Mouse (Mus musculus) adrenal gland, adult 18-20 months (tissue): Measurements from ENCODE around the gene Elf3. TPM values are rescaled to one million over a fixed set of nuclear protein-coding genes. Genes with fewer than 3 reads are reported as not detected.
"Not testable (repeated sequence)": the region's sequence is repeated elsewhere in the genome, so short reads cannot be mapped to it uniquely, and the experiment has no call there.

ENCODE experiments used
- DNase-seq, 2 experiments: peaks; one replicate each; pipeline ENCODE4 v3.0.0; 2021 to 2022; ENCODE audit warnings: low spot score in 2 of 2
- total RNA-seq, 2 experiments: library from RNA; stranded (reverse); gene quantifications; 1 replicate in 1 of 2; 2 replicates in 1 of 2; pipeline ENCODE4 v1.2.3; 2021

The Elf3 gene
- total RNA-seq, 2 experiments from 2014 or later = 0.19 TPM; not detected in 1

GRCm38 (mm10) chr1:135240206-135240605, 18.2 kb downstream of the Elf3 start:
- DNase-seq = not testable (repeated sequence)

GRCm38 (mm10) chr1:135237131-135237851, 21.1 kb downstream of the Elf3 start:
- no peak for DNase-seq

GRCm38 (mm10) chr1:135234771-135235170, 23.6 kb downstream of the Elf3 start:
- DNase-seq = no peak

GRCm38 (mm10) chr1:135233961-135234360, 24.4 kb downstream of the Elf3 start:
- no peak for DNase-seq

GRCm38 (mm10) chr1:135231878-135232277, 26.5 kb downstream of the Elf3 start:
- not testable (repeated sequence) for DNase-seq

- DNase-seq = no peak
Observed at GRCm38 (mm10) chr1:135227339-135227950, 30.9 kb downstream of the Elf3 start.

GRCm38 (mm10) chr1:135224981-135225604, 33.3 kb downstream of the Elf3 start:
- DNase-seq = no peak

GRCm38 (mm10) chr1:135224147-135224546, 34.2 kb downstream of the Elf3 start:
- no peak for DNase-seq

GRCm38 (mm10) chr1:135217607-135218233, 40.6 kb downstream of the Elf3 start:
- DNase-seq = no peak

GRCm38 (mm10) chr1:135213772-135214640, 44.4 kb downstream of the Elf3 start:
- DNase-seq = no peak

- no peak for DNase-seq
Observed at GRCm38 (mm10) chr1:135210421-135210820, 47.9 kb downstream of the Elf3 start.

- DNase-seq = no peak
Observed at GRCm38 (mm10) chr1:135208716-135209115, 49.7 kb downstream of the Elf3 start.

GRCm38 (mm10) chr1:135206586-135207339, 51.6 kb downstream of the Elf3 start:
- no peak for DNase-seq

GRCm38 (mm10) chr1:135205257-135205656, 53.1 kb downstream of the Elf3 start:
- no peak for DNase-seq

GRCm38 (mm10) chr1:135204196-135205126, 53.9 kb downstream of the Elf3 start:
- DNase-seq = no peak
